Comparison of ENCODE assay signal across 14 mouse cellular contexts in genomic region chr2:18959558-18959957, GRCm38 (mm10). TPM values are rescaled to one million over a fixed set of nuclear protein-coding genes. Genes with fewer than 3 reads are reported as not detected.
"Had no signal": no experiment of that assay in that cellular context is flagged by ENCODE, and none has a peak within 500 bp of the region (broad histone marks: within the 10 kb centered on the region; RNA-seq: fewer than 3 reads in every experiment).

No protein-coding gene starts in this region.

- DNase-seq: kidney, adult 2 months; kidney, postnatal 25 days; layer of hippocampus, adult 9-11 months; layer of hippocampus, postnatal 36 days; right cerebral cortex, adult 18-20 months; right cerebral cortex, postnatal 25 days; thymus, postnatal 14 days had no signal

- H3K9ac ChIP-seq: limb, embryonic 12.5 days; midbrain, embryonic 12.5 days; neural tube, embryonic 15.5 days had no signal

- H3K4me2 ChIP-seq: limb, embryonic 12.5 days; midbrain, embryonic 12.5 days; neural tube, embryonic 15.5 days had no signal

- H3K27me3 ChIP-seq: midbrain, embryonic 12.5 days; neural tube, embryonic 15.5 days had no signal

- H3K27ac ChIP-seq: midbrain, embryonic 12.5 days; neural tube, embryonic 15.5 days; stomach, postnatal 0 days had no signal

- H3K9me3 ChIP-seq: limb, embryonic 12.5 days; midbrain, embryonic 12.5 days; neural tube, embryonic 15.5 days had no signal

- H3K36me3 ChIP-seq: limb, embryonic 12.5 days; midbrain, embryonic 12.5 days; neural tube, embryonic 15.5 days had no signal

- ATAC-seq: intestine, embryonic 16.5 days had no signal

- H3K4me3 ChIP-seq: limb, embryonic 12.5 days; midbrain, embryonic 12.5 days; neural tube, embryonic 15.5 days had no signal

RNA-seq across cellular contexts. Expression of gene 4930426L09Rik, which starts 38.6 kb away (rescaled TPM):
- total RNA-seq: liver, adult 2 months had no signal
- polyA plus RNA-seq: lung, embryonic 16.5 days had no signal
